Mouse (Mus musculus) common myeloid progenitor, adult 5-6 weeks (primary cell): ENCODE data around the gene Vstm2b. TPM values are rescaled to one million over a fixed set of nuclear protein-coding genes. Genes with fewer than 3 reads are reported as not detected.

ENCODE experiments used
- total RNA-seq: library from RNA; stranded (forward); fragments of 200-1000, 187-1606 nt; gene quantifications from 2 replicates; pipeline ENCODE4 v1.2.3, GENCODE M21; 2017

The Vstm2b gene
- total RNA-seq, 1 experiment from 2014 or later: not detected

Other genes starting within 250 kb of the Vstm2b start
- not detected in 2 replicates for gene 4930433I11Rik, start 89.2 kb downstream of the Vstm2b start, total RNA-seq
- not detected in 2 replicates for gene Gm4884, start 134.4 kb downstream of the Vstm2b start, total RNA-seq